Mouse (Mus musculus): ENCODE data around the gene Neb.

- no peak for TF ChIP-seq CTCF (IDR thresholded peaks at IDR 0.05; ENCODE audit: insufficient read depth, low read depth, low read length)
- TF ChIP-seq POLR2A (IDR thresholded peaks at IDR 0.05; ENCODE audit: insufficient read depth, low read depth, low read length): no peak
These were observed 56.4 kb downstream of the Neb start for GRCm38 (mm10) chr2:52321866-52322265.
